Mouse (Mus musculus): ENCODE data around the gene Olfr1385. TPM values are rescaled to one million over a fixed set of nuclear protein-coding genes. Genes with fewer than 3 reads are reported as not detected.
"Not testable (repeated sequence)": the region's sequence is repeated elsewhere in the genome, so short reads cannot be mapped to it uniquely, and the experiment has no call there.

Gene Olfr1385
- not detected for polyA plus RNA-seq (2012; fragmentation: generic; extraction: Trizol)
- long read RNA-seq, experiment 1 = 0 reads
- long read RNA-seq, experiment 2 = 0 reads

DNA sequence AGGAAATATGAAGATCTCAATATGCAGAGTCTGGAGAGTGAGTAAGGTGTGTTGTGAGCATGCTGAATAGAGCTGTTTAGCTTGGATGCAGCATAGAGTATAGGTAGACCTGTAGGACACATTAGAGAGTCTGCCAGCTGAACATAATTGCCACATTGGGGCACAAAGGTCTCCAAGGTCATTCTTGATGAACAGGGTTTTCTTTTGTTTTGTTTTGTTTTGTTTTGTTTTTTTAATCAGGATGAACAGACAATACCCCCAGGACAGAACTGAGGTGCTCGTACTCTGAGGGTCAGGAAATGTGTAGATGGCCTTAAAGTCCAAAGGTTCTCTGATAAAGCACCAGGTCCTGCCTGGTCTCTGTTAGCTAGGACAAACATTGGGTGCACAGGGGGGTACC lies at the start of gene Olfr1385:
Olfr1385 (plus strand) TSS at position 301 of the 400 bp plus-strand sequence.
- not testable (repeated sequence) for H3K27me3 ChIP-seq (ENCODE audit: control insufficient read depth, insufficient read depth, insufficient read length); H3K79me2 ChIP-seq (ENCODE audit: control insufficient read depth, insufficient read depth); H3K79me3 ChIP-seq (ENCODE audit: low read depth); H3ac ChIP-seq (ENCODE audit: control insufficient read depth, insufficient read length, low read depth); H3K36me3 ChIP-seq (ENCODE audit: control insufficient read depth, insufficient read depth); H3K4me3 ChIP-seq (ENCODE audit: insufficient read depth, poor library complexity, severe bottlenecking)

- Histone ChIP-seq H3K4me3 (ENCODE audit: insufficient read depth, poor library complexity, severe bottlenecking) (no peak within 1 kb of the TSS), H3K79me3 (ENCODE audit: low read depth) (no peaks in the 10 kb centered on the region), H3K79me2 (ENCODE audit: control insufficient read depth, insufficient read depth) (no peaks in the 10 kb centered on the region), H3K27me3 (ENCODE audit: control insufficient read depth, insufficient read depth, insufficient read length) (no peaks in the 10 kb centered on the region), H3K36me3 (ENCODE audit: control insufficient read depth, insufficient read depth) (no peaks in the 10 kb centered on the region), H3ac (ENCODE audit: control insufficient read depth, insufficient read length, low read depth) (no peak within 1 kb of the TSS)
- TF ChIP-seq MYOD1 (IDR thresholded peaks at IDR 0.05; ENCODE audit: control insufficient read depth, insufficient read length, low read depth) (no peak), MAX (IDR thresholded peaks at IDR 0.05) (no peak), USF1 (IDR thresholded peaks at IDR 0.05; ENCODE audit: low read depth) (no peak), CEBPB (IDR thresholded peaks at IDR 0.05; ENCODE audit: low read depth) (no peak), CTCF (IDR thresholded peaks at IDR 0.05; ENCODE audit: control insufficient read depth, insufficient read depth, insufficient read length) (no peak), MYOG (IDR thresholded peaks at IDR 0.05; ENCODE audit: control insufficient read depth, extremely low read depth, insufficient read length) (no peak), FOSL1 (IDR thresholded peaks at IDR 0.05; ENCODE audit: insufficient read depth, low read length, poor library complexity, severe bottlenecking) (no peak)
These were observed 33.8 kb upstream of the Olfr1385 start, which contains the start of gene Olfr1387 for GRCm38 (mm10) chr11:49455043-49455442. Gene Olfr1387, plus strand, starts transcription at chr11:49455343.

DNA sequence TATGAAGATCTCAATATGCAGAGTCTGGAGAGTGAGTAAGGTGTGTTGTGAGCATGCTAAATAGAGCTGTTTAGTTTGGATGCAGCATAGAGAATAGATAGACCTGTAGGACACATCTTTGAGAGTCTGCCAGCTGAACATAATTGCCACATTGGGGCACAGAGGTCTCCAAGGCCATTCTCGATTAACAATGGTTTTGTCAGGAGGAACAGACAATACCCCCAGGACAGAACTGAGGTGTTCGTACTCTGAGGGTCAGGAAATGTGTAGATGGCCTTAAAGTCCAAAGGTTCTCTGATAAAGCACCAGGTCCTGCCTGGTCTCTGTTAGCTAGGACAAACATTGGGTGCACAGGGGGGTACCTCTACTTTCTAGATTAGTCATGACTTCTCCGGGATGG lies 24.1 kb upstream of the Olfr1385 start, which contains the start of gene Olfr1386:
Olfr1386 (plus strand) TSS at position 301 of the 400 bp plus-strand sequence.
- H3K4me3 ChIP-seq (ENCODE audit: insufficient read depth, poor library complexity, severe bottlenecking); H3ac ChIP-seq (ENCODE audit: control insufficient read depth, insufficient read length, low read depth); H3K36me3 ChIP-seq (ENCODE audit: control insufficient read depth, insufficient read depth); H3K27me3 ChIP-seq (ENCODE audit: control insufficient read depth, insufficient read depth, insufficient read length); H3K79me2 ChIP-seq (ENCODE audit: control insufficient read depth, insufficient read depth); H3K79me3 ChIP-seq (ENCODE audit: low read depth): not testable (repeated sequence)

DNA sequence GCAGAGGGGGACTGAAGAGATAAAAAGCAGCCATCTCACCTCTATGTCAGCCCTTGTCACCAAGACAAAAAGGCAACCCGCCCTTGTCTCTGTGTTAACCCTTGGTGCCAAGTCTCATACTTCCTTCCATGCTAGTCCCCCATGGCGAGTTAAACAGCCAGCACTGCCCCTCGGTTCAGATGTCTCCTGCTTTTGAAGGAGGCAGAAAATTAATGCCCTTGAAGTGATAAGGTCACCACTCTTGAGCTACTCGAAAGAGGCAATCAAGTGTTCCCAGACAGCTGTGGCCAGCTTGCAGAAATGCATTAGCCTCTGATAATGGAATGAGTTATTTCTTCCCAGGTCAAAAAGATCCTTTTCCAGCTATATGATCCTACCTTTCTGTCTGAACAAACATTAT lies 2.9 kb upstream of the Olfr1385 start:
- TF ChIP-seq MYOG (IDR thresholded peaks at IDR 0.05; ENCODE audit: control insufficient read depth, extremely low read depth, insufficient read length) (no peak), USF1 (IDR thresholded peaks at IDR 0.05; ENCODE audit: low read depth) (no peak), CTCF (IDR thresholded peaks at IDR 0.05; ENCODE audit: control insufficient read depth, insufficient read depth, insufficient read length) (no peak), MYOD1 (IDR thresholded peaks at IDR 0.05; ENCODE audit: control insufficient read depth, insufficient read length, low read depth) (no peak), CEBPB (IDR thresholded peaks at IDR 0.05; ENCODE audit: low read depth) (no peak)
- H3K27me3 ChIP-seq (ENCODE audit: control insufficient read depth, insufficient read depth, insufficient read length) = no peaks in the 10 kb centered on the region
- no peaks in the 10 kb centered on the region for H3K36me3 ChIP-seq (ENCODE audit: control insufficient read depth, insufficient read depth)
- H3ac ChIP-seq (ENCODE audit: control insufficient read depth, insufficient read length, low read depth) = no peak overlapping the region
- no peaks in the 10 kb centered on the region for H3K79me2 ChIP-seq (ENCODE audit: control insufficient read depth, insufficient read depth)
- no peaks in the 10 kb centered on the region for H3K79me3 ChIP-seq (ENCODE audit: low read depth)
- no peak overlapping the region for H3K4me3 ChIP-seq (ENCODE audit: insufficient read depth, poor library complexity, severe bottlenecking)

DNA sequence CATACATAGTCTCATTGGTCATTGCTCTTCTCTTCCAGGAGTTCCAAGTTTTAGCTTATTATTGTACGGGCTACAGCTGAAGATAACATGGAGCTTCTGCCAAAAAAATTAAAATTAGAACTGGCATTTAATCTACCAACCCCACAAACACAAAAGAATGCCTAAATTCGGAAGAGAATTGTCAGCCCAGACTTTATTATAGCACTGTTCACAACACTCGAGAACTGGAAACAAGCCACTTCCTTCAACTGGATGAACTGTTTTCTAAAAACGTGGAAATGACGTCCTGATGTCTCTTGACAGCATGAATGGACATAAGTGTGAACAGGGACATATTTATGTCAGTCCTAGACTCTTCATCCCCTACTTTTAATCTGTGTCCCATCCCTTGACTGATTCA lies 29.2 kb downstream of the Olfr1385 start:
- Histone ChIP-seq H3ac (ENCODE audit: control insufficient read depth, insufficient read length, low read depth) (no peak overlapping the region), H3K79me2 (ENCODE audit: control insufficient read depth, insufficient read depth) (no peaks in the 10 kb centered on the region), H3K27me3 (ENCODE audit: control insufficient read depth, insufficient read depth, insufficient read length) (no peaks in the 10 kb centered on the region), H3K36me3 (ENCODE audit: control insufficient read depth, insufficient read depth) (no peaks in the 10 kb centered on the region), H3K4me3 (ENCODE audit: insufficient read depth, poor library complexity, severe bottlenecking) (no peak overlapping the region), H3K79me3 (ENCODE audit: low read depth) (no peaks in the 10 kb centered on the region)
- no peak for TF ChIP-seq MAX (IDR thresholded peaks at IDR 0.05)
- no peak for TF ChIP-seq MYOG (IDR thresholded peaks at IDR 0.05; ENCODE audit: control insufficient read depth, extremely low read depth, insufficient read length)
- no peak for TF ChIP-seq CEBPB (IDR thresholded peaks at IDR 0.05; ENCODE audit: low read depth)
- no peak for TF ChIP-seq CTCF (IDR thresholded peaks at IDR 0.05; ENCODE audit: control insufficient read depth, insufficient read depth, insufficient read length)
- TF ChIP-seq USF1 (IDR thresholded peaks at IDR 0.05; ENCODE audit: low read depth) = no peak
- TF ChIP-seq FOSL1 (IDR thresholded peaks at IDR 0.05; ENCODE audit: insufficient read depth, low read length, poor library complexity, severe bottlenecking) = no peak
- TF ChIP-seq MYOD1 (IDR thresholded peaks at IDR 0.05; ENCODE audit: control insufficient read depth, insufficient read length, low read depth) = no peak

- Histone ChIP-seq H3K27me3 (ENCODE audit: control insufficient read depth, insufficient read depth, insufficient read length) (no peaks in the 10 kb centered on the region), H3K36me3 (ENCODE audit: control insufficient read depth, insufficient read depth) (no peaks in the 10 kb centered on the region), H3K79me2 (ENCODE audit: control insufficient read depth, insufficient read depth) (no peaks in the 10 kb centered on the region), H3ac (ENCODE audit: control insufficient read depth, insufficient read length, low read depth) (no peak within 1 kb of the TSS), H3K4me3 (ENCODE audit: insufficient read depth, poor library complexity, severe bottlenecking) (no peak within 1 kb of the TSS), H3K79me3 (ENCODE audit: low read depth) (no peaks in the 10 kb centered on the region)
- TF ChIP-seq MAX (IDR thresholded peaks at IDR 0.05) (no peak), CTCF (IDR thresholded peaks at IDR 0.05; ENCODE audit: control insufficient read depth, insufficient read depth, insufficient read length) (no peak), USF1 (IDR thresholded peaks at IDR 0.05; ENCODE audit: low read depth) (no peak), MYOG (IDR thresholded peaks at IDR 0.05; ENCODE audit: control insufficient read depth, extremely low read depth, insufficient read length) (no peak), FOSL1 (IDR thresholded peaks at IDR 0.05; ENCODE audit: insufficient read depth, low read length, poor library complexity, severe bottlenecking) (no peak), MYOD1 (IDR thresholded peaks at IDR 0.05; ENCODE audit: control insufficient read depth, insufficient read length, low read depth) (no peak), CEBPB (IDR thresholded peaks at IDR 0.05; ENCODE audit: low read depth) (no peak)
These were observed 30.5 kb downstream of the Olfr1385 start, which contains the start of gene Olfr1383 for GRCm38 (mm10) chr11:49519348-49519747. Gene Olfr1383, plus strand, starts transcription at chr11:49519648.

Measured in C2C12 (cell line).